Mouse (Mus musculus): ENCODE measurements around the gene D430042O09Rik. TPM values are rescaled to one million over a fixed set of nuclear protein-coding genes. Genes with fewer than 3 reads are reported as not detected.

The D430042O09Rik gene
- polyA plus RNA-seq, 1 experiment from 2014 or later = 6.4 TPM

DNA sequence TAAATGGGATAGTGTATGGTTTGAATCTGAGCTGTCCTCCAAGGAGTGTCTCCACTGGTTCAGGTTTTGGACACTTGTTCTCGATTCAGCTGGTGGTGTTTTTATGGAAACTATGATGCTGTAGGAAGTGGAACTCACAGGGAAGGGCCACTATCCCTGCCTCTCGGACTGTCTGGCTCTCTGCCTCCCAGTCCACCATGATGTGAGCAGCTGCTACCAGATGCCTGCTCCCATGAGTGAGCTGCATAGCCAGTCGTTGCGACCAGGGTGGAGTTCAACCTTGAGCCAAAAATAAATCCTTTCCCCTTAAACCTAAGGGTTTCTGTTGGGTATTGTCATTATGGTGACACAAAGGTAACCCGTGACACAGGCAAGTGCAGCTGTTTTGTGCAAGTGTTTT is 216.4 kb downstream of the D430042O09Rik start:
- no peaks in the 10 kb centered on the region for H3K27me3 ChIP-seq (ENCODE audit: control insufficient read depth, insufficient read depth, low read depth, low read length)
- no peak for ATAC-seq
- H3K9me3 ChIP-seq (replicated peaks; ENCODE audit: control insufficient read depth, low read length, poor library complexity, severe bottlenecking) = no peaks in the 10 kb centered on the region
- H3K36me3 ChIP-seq (ENCODE audit: control insufficient read depth, insufficient read depth, low read length) = no peaks in the 10 kb centered on the region
- H3K4me3 ChIP-seq (ENCODE audit: low read depth, low read length) = no peak overlapping the region
- 91% methylated on average over 5 of the region's 5 CpGs for WGBS
- no peak overlapping the region for H3K27ac ChIP-seq (ENCODE audit: low read length)
- no peak overlapping the region for H3K9ac ChIP-seq (ENCODE audit: low read depth, low read length)
- H3K4me1 ChIP-seq (ENCODE audit: control insufficient read depth, insufficient read depth, low read length) = no peaks in the 10 kb centered on the region
- H3K4me2 ChIP-seq (ENCODE audit: low read length) = no peak overlapping the region

Other genes starting within 250 kb of the D430042O09Rik start
- gene Nsmce1, start 216.3 kb upstream of the D430042O09Rik start, polyA plus RNA-seq (2015; fragmentation: Nextera tagmentation; extraction: Ambion mirVana) = 85.5 and 86.6 TPM in 2 replicates
- 5.1 and 5.2 TPM in 2 replicates for gene Il4ra, start 155.8 kb upstream of the D430042O09Rik start, polyA plus RNA-seq (2015; fragmentation: Nextera tagmentation; extraction: Ambion mirVana)
- 0.28 and 0.41 TPM in 2 replicates for gene Il21r, start 104.5 kb upstream of the D430042O09Rik start, polyA plus RNA-seq (2015; fragmentation: Nextera tagmentation; extraction: Ambion mirVana)
- 30.5 and 31.4 TPM in 2 replicates for gene Gtf3c1, start 108 bp upstream of the D430042O09Rik start, polyA plus RNA-seq (2015; fragmentation: Nextera tagmentation; extraction: Ambion mirVana)

Data from midbrain, embryonic 16.5 days (tissue).